Mouse (Mus musculus) bone marrow macrophage, adult 2 months (primary cell): ENCODE results near the gene Dnah2.

Source experiments
- CTCF ChIP-seq: IDR thresholded peaks from 2 replicates; pipeline ENCODE4 v1.5.1; 2012; ENCODE audit warnings: low read depth, mild to moderate bottlenecking, low read length, moderate library complexity
- POLR2A ChIP-seq: IDR thresholded peaks from 2 replicates; pipeline ENCODE4 v1.6.1; 2012; ENCODE audit warnings: mild to moderate bottlenecking, low read depth, low read length, borderline replicate concordance

DNA sequence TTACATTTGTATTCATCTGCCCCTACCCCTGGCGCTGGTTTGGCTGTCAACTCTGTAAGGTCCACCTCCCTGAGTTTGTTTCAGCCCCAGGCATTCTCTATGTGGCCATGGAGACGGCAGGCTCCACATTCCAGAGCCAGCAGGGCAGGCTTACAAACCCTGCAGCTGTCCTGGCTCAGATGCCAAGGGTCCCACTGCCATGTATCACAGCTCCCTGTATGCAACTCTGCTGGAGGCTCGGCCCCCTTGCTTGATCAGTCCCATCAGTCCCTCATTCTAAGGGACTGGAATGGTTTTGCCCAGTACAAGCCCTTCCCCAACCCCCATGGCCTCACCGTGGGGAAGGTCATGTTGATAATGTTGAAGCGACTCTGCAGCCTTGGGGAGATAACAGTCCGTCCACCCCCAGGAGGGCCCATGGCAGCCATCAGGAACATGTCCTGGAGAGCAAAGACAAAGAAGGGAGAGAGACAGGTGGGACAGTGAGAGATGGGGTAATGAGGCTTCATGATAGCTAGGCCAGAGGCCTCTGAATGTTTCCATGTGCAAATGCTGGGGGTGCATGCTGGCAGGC lies 91.8 kb downstream of the Dnah2 start:
- TF ChIP-seq CTCF = no peak
- TF ChIP-seq POLR2A = no peak
